Mouse (Mus musculus) embryonic facial prominence, embryonic 10.5 days (tissue): ENCODE data around the gene Rps13. TPM values are rescaled to one million over a fixed set of nuclear protein-coding genes. Genes with fewer than 3 reads are reported as not detected.

Source experiments
- DNase-seq: peaks from one replicate; pipeline ENCODE4 v3.0.0-alpha.2; 2017; ENCODE audit warnings: low spot score
- H3K27ac ChIP-seq: fragments of 300-500 bp; sonication (generic); replicated peaks from 2 replicates; pipeline ENCODE4 v1.5.1; 2016; ENCODE audit warnings: mild to moderate bottlenecking
- H3K27me3 ChIP-seq: fragments of 300-500 bp; sonication (generic); replicated peaks from 2 replicates; pipeline ENCODE4 v1.6.1; 2016; ENCODE audit warnings: low read depth, mild to moderate bottlenecking; ENCODE audit not compliant: poor library complexity, severe bottlenecking
- H3K36me3 ChIP-seq: fragments of 300-500 bp; sonication (generic); replicated peaks from 2 replicates; pipeline ENCODE4 v1.6.1; 2016; ENCODE audit warnings: mild to moderate bottlenecking, moderate library complexity
- H3K4me1 ChIP-seq: fragments of 300-500 bp; sonication (generic); 2 replicates; pipeline ENCODE4 v1.6.1; 2016
- H3K4me3 ChIP-seq: fragments of 300-500 bp; sonication (generic); 2 replicates; pipeline ENCODE4 v1.5.1; 2016; ENCODE audit warnings: mild to moderate bottlenecking, moderate library complexity
- H3K9me3 ChIP-seq: fragments of 300-500 bp; sonication (generic); 2 replicates; pipeline ENCODE4 v1.6.1; 2016; ENCODE audit warnings: mild to moderate bottlenecking
- WGBS: fragments of 180-500 bp; shearing (Covaris S2); methylation state at CpG from one replicate; pipeline ENCODE4 v1.1.7; 2016; 5-methylcytosine and 5-hydroxymethylcytosine counted together
- polyA plus RNA-seq: library from polyadenylated mRNA; unstranded; fragments of >200 nt; fragmentation: Nextera tagmentation; extraction: Ambion mirVana; gene quantifications from 2 replicates; pipeline ENCODE4 v1.2.1, GENCODE M21; 2016

Rps13 gene
- polyA plus RNA-seq, 1 experiment from 2014 or later = 818 TPM

DNA sequence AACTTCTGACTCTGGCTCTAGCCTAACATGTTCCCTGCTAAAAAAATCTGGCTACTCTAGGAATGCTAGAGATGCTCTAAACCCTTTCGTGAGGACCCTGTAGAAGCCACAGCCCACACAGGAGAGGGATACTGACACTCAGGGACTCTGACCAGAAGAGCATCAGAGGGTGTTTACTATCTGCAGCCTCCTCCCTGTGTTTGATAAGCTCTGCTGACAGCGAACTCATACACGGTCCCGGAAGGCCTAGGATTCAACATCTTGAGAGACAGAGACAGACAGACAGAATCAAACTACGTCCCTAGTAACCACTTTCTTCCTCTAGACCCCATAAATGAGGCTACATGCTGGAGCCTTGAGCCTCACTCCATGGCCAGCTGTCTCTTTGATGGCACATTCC, 46.0 kb downstream of the Rps13 start:
- 85% methylated on average over 5 of the region's 5 CpGs for WGBS
- no peak overlapping the region for H3K4me3 ChIP-seq
- H3K36me3 ChIP-seq = no peaks in the 10 kb centered on the region
- no peak overlapping the region for H3K27ac ChIP-seq
- H3K27me3 ChIP-seq = no peaks in the 10 kb centered on the region
- H3K4me1 ChIP-seq = peaks cover 67% of the 10 kb centered on the region
- no peak for DNase-seq
- no peaks in the 10 kb centered on the region for H3K9me3 ChIP-seq

DNA sequence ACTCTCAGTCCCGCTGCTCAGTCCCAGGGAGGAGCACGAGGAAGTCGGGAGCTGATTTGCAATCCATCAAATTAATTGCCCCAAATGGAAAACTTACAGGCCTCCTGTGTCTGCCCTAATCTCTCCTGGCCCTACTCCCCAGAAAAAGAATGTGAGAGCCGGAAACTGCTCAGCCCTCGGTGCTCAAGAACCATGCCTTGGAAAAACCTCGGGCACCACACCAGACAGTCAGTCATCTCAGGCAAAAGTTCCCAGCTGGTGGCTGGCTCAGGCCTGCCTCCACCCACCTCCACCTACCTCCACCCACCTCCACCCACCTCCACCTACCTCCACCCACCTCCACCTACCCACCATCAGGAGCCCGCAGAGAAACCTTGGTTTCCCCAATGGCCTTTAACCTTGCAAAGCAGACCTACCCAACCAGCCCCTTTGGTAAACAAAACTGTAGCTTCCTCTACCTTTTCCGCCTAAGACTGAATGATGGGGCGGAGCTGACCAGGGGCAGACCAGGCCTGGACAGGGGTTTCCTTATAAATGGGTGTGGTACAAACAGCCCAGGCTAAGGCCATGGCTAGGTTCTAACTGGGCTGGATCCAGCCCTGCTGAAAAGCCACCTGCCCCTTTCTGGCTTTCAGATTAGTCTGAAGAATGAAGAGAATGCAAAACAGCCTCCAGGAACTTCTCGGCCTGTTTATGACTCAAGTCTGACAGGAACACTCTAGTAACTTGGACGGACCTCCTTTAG, 47.2 kb downstream of the Rps13 start:
- Histone ChIP-seq H3K27me3 (no peaks in the 10 kb centered on the region), H3K4me3 (no peak overlapping the region), H3K9me3 (no peaks in the 10 kb centered on the region), H3K27ac (peak overlapping the region; percentile 44), H3K36me3 (no peaks in the 10 kb centered on the region), H3K4me1 (peaks cover 66% of the 10 kb centered on the region)
- 55% methylated on average over 11 of the region's 11 CpGs for WGBS
- DNase-seq = no peak

DNA sequence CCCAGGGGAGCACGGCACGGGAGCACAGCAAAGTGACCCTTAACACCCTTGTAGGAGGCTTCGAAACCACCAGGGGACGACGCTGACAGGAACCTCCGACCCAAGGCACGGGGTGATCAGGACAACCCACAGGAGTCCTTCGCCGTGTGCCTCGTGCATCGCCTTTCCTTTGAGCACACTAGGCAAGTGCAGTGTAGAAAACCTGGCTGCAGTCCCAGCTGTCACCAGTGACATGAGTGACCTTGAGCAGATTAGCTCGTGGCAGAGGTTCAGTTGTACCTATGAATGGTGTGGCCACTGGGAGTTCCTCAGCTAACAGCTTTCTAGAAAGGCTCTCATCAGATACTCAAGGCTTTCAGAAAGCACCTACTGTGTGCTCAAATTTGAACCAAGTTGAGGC, 47.8 kb downstream of the Rps13 start:
- 80% methylated on average over 12 of the region's 12 CpGs for WGBS
- Histone ChIP-seq H3K4me1 (peaks cover 72% of the 10 kb centered on the region), H3K27ac (no peak overlapping the region; the same call in 1 of the 2 replicates)

DNA sequence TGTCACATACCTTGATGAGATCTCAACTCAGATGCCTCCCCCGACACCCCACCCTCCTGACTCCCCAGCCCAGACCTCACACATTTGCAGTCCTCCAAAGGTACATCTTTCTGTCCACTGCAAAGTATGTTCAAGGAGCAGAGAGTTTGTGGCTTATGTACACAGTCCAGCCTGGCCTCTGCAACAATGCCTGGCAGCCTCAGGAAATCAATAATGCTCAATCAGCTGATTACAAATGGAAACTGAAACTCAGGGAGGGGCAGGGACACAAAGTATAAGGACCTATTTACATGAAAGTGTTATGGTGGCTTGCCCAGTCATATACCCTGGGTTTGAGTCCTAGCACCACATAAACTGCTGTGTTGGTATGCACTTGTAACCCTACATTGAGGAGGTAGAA, 48.8 kb downstream of the Rps13 start:
- no peak for DNase-seq
- H3K4me3 ChIP-seq = no peak overlapping the region
- H3K4me1 ChIP-seq = peaks cover 81% of the 10 kb centered on the region
- no peaks in the 10 kb centered on the region for H3K27me3 ChIP-seq
- H3K36me3 ChIP-seq = no peaks in the 10 kb centered on the region
- no peak overlapping the region for H3K27ac ChIP-seq
- no peaks in the 10 kb centered on the region for H3K9me3 ChIP-seq
- 68% methylated on average over 1 of the region's 1 CpGs for WGBS

More for the DNA sequence above, 47.8 kb downstream of the Rps13 start:
- Histone ChIP-seq H3K9me3 (no peaks in the 10 kb centered on the region), H3K36me3 (no peaks in the 10 kb centered on the region), H3K27me3 (no peaks in the 10 kb centered on the region), H3K4me3 (no peak overlapping the region)
- DNase-seq = no peak

DNA sequence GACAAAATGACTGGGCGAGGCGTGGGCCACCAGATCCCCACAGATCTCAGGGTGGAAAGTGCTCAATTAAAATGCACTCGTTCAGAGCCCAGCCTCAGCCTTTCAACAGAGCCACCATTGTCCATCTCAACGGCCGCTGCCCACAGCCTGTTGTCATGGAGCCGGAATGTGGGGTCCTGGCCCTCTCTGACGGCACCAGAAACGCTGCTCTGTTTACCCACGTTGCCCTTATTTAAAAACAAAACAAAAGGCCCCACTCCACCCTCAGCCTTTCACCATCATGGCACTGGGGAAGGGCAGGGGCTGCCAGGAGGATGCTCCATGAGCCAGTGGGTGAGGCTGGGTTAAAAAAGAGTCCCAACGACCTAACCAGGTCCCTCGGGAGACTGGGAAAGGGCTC, 51.2 kb downstream of the Rps13 start:
- Histone ChIP-seq H3K4me3 (0 out of 2 replicates have a peak overlapping the region, but pooled peaks have one; percentile 21), H3K27ac (peak overlapping the region; percentile 68)

More for the DNA sequence above, 51.2 kb downstream of the Rps13 start:
- Histone ChIP-seq H3K36me3 (no peaks in the 10 kb centered on the region), H3K4me1 (peaks cover 94% of the 10 kb centered on the region), H3K27me3 (no peaks in the 10 kb centered on the region), H3K9me3 (no peaks in the 10 kb centered on the region)
- DNase-seq = peak; percentile 71
- 11% methylated on average over 11 of the region's 11 CpGs for WGBS

Other genes with a start within 250 kb of the Rps13 start
- 1.3 and 1.4 TPM in 2 replicates for gene Gm4353, start 249.6 kb downstream of the Rps13 start, polyA plus RNA-seq
- gene Plekha7, start 25.8 kb downstream of the Rps13 start, polyA plus RNA-seq = 14.9 and 17.0 TPM in 2 replicates
- 32.8 and 33.7 TPM in 2 replicates for gene Pik3c2a, start 109.3 kb upstream of the Rps13 start, polyA plus RNA-seq
- 8.7 and 11.1 TPM in 2 replicates for gene Nucb2, start 170.2 kb upstream of the Rps13 start, polyA plus RNA-seq